Mouse (Mus musculus): Measurements from ENCODE around the gene Sept1.

The Sept1 gene

DNA sequence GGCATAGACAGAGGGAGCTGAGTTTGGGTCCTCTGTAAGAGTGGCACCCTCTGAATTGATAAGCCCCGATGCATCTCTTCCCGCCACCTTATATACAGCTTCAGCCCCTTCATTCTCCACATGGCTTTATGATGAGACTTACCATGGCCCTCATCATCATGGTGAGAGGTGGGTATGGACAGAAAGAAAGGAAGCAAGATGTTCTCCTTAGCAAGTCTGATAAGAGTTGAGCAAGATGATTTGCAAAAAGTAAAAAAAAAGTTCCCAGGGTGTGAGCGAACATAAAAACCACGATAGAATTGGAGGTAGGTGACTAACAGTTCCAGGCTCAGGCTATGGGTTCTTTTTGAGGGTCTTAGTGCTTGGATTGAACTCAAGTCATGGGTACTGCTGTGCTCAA lies 14.3 kb downstream of the Sept1 start:
- in situ Hi-C loops (cut with MboI, MseI): loop anchor here (5.0 to 25.0 kb wide), 2 partner anchors 74 to 1019 kb away; partner anchors contain the start of genes 9130023H24Rik, Armc5 and Tgfb1i1

DNA sequence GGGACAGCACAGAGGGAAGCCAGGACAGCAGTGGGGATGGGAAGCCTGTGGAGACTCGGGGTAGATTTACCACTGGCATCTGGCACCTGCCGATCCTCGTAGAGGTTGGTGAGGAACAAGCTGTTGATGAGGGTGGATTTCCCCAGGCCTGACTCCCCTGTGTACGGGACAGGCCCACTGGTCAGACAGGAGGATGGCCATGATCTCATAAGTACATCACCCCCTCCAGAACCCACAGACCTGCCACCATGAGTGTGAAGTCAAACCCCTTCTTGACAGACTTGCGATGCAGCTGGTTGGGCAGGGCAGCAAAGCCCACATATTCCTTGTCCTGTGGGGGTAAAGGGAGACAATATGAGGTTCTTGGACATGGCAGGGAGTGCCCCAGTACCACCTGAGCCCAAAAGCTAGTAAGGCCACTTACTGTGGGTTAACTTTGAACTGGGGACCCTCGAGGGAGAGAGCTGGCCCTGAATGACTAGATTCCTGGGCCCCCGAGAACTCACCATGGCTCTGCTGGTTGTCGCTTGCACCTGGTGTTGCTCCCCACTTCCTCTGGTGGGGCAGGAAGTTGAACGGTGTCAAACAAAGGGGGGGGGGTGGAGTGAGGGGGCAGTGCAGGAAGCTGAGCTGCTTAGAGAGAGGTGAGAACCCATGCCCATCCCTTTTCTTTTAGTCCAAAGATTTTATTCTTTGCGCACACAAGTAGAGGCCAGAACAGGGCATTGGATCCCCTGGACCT lies 14.9 kb downstream of the Sept1 start:
- in situ Hi-C loops (cut with MboI, MseI): loop anchor here (5.0 to 25.0 kb wide), 2 partner anchors 74 to 1019 kb away; partner anchors contain the start of genes 9130023H24Rik, Armc5 and Tgfb1i1

DNA sequence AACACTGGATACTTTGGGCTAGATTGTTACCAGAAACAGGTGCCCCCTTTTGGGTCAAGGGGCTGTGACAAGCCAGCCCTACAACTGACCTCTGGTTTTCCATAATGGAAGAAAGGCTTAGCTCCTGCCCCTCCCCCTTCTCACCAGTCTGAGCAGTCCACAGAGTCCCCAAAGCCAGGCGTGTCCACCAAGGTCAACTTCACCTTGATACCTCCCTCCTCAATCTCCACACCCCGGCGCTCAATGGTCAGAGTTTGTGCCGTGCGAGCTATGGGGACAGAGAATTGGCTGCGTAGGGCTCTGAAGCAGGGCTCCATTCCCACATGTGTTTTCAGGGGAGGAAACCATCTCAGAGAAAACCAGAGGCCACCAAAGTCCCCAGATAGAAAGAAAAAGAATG lies 15.5 kb downstream of the Sept1 start:
- in situ Hi-C loops (cut with MboI, MseI): loop anchor here (5.0 to 25.0 kb wide), 2 partner anchors 75 to 1020 kb away; partner anchors contain the start of genes 9130023H24Rik, Armc5 and Tgfb1i1

DNA sequence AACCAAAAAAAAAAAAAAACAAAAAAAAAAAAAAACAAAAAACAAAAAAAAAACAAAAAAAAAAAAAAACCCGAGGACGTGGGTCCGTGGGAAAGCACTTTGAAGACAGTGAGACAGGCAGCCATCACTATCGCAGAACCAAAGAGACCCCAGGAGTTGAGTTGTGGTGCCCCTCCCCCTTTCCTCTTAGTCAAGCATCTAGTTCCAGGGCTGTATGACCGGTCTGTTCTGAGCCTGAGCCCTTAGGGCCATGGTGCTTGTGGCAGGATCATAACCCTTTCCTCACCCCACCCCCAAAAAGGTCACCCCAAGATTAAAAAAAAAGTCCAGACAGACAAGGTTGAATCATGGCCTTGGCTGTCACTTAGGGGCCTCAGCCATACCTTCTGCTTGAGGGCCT lies 16.6 kb downstream of the Sept1 start:
- in situ Hi-C loops (cut with MboI, MseI): loop anchor here (5.0 to 25.0 kb wide), 2 partner anchors 76 to 1021 kb away; partner anchors contain the start of genes 9130023H24Rik, Armc5 and Tgfb1i1

DNA sequence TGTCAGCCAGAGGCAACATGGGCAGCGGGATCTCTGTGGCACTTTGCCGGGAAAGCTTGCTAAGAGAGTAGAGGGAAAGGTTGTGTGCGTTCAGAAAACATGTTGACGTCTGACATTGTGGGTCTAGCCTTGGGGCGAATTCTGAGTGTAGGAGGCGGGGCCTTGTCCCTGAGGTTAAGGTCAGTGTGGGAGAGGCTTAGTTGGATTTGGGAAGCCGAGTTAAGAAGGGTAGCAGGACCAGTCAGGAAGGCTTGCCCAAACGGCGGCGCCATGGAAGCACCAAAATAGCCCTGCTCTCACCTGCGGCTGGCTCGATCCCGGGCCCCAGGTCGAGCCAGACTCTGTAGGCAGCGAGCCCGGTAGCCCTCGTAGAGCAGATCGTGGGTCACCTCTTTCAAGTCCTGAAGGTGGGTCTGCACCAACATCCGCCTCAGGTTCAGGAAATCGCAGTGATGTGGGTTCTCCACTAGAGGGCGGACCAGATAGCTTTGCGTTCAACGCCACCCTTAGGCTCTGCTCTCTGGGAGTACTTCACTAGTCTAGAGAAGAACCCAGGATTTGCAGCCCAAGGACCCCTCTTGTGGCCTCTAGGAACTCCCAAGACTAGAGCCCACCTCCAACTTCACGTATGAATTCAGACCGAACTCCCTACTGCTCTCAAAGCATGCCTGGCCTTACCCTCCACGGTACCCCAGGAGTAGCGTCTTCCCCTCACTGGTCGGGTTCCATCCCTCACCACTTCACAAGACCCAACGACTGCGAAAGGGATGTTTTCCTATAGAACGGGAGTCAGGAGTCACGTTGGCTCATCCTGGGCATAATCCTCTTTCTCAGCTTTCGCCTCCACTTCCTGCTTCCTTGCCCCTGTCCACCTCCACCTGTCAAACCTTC lies 17.7 kb downstream of the Sept1 start:
- in situ Hi-C loops (cut with MboI, MseI): loop anchor here (5.0 to 25.0 kb wide), 2 partner anchors 77 to 1022 kb away; partner anchors contain the start of genes 9130023H24Rik, Armc5 and Tgfb1i1

DNA sequence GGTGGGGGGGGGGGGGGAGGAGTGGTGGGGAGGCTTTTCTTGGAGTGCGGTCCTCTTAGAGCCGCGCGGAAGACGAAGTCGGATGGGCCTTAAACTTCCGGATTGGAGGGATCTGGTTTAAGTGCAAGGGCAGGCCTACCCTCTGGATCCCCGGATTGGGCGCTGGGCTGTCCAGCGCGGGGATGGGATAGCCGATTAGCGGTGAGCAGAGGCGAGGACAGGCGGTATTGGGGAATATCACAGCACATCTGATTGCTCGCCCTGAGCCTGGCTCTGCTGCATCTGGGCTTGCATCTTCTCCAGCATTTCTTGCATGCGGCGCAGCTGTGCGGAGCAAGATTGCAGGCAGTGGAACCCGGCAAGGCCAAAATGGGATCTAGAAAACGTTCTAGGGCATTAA lies 18.4 kb downstream of the Sept1 start:
- in situ Hi-C loops (cut with MboI, MseI): loop anchor here (25.0 kb wide), 1 partner anchor 1023 kb away; the partner anchor contains the start of genes 9130023H24Rik, Armc5 and Tgfb1i1

DNA sequence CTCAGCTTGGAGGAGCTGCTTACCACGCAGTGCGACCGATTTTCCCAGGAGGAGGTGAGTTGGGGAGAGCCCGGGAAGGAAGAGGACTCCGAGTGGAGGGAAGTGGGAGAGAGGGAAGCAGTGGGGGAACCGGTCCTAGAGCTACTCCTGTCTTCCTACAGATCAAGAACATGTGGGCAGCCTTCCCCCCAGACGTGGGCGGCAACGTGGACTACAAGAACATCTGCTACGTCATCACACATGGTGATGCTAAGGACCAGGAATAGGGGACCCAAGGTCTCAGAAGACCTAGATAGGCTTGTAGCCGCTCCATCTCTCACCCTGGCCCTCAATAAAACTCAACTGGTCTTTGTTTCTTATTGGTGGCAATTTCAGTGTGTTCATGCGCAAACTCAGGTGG lies 19.0 kb downstream of the Sept1 start:
- in situ Hi-C loops (cut with MboI, MseI): loop anchor here (25.0 kb wide), 1 partner anchor 1023 kb away; the partner anchor contains the start of genes 9130023H24Rik, Armc5 and Tgfb1i1

DNA sequence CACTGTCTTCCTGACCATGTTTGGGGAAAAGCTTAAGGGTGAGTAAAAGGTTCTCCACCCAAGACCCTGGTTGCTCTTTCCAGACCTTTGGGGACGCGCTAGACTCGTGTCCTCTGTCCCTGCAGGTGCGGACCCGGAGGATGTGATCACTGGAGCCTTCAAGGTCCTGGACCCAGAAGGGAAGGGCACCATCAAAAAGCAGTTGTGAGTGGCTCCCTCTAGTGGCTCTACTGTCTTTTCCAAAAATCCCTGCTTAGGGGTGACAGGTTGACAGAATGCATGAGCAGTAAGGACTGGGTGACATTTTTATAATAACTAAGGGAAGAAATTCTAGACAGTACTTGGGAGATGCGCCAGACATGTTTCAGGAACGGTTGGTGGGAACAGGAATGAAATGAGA lies 19.4 kb downstream of the Sept1 start:
- in situ Hi-C loops (cut with MboI, MseI): loop anchor here (25.0 kb wide), 1 partner anchor 1024 kb away; the partner anchor contains the start of genes 9130023H24Rik, Armc5 and Tgfb1i1

DNA sequence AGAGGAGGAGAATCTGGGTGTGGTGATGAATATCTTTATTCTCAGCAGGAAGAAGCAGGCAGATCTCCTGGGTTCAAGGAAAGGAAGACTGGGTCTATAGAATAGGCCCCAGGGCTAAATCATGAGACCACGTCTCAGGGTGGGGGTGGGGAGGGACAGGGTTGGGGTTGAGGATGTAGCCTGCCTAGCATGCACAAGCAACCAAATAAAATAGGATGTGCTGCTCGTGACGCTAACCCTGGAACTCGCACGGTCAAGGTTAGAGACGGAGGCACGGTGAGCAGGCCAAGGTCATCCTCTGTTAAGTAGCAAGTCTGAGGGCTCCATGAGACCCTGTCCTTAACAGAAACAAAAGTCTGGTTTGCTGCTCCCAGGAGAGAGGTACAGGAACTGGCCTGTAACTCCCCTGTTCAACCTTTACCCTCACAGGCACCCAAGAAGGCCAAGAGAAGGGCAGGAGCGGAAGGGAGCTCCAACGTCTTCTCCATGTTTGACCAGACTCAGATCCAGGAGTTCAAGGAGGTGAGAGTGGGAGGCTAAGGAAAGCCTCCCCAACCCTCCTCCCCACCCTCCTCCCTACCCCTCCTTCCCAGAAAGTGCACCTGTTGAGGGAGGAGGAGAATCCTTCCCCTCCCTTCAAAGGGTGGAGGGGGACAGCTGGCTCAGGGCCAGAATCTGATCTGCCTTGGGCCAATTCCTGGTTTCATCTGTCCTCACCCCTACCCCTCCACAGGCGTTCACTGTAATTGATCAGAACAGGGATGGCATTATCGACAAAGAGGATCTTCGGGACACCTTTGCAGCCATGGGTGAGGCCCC lies 20.3 kb downstream of the Sept1 start:
- in situ Hi-C loops (cut with MboI, MseI): loop anchor here (25.0 kb wide), 1 partner anchor 1025 kb away; the partner anchor contains the start of genes 9130023H24Rik, Armc5 and Tgfb1i1

DNA sequence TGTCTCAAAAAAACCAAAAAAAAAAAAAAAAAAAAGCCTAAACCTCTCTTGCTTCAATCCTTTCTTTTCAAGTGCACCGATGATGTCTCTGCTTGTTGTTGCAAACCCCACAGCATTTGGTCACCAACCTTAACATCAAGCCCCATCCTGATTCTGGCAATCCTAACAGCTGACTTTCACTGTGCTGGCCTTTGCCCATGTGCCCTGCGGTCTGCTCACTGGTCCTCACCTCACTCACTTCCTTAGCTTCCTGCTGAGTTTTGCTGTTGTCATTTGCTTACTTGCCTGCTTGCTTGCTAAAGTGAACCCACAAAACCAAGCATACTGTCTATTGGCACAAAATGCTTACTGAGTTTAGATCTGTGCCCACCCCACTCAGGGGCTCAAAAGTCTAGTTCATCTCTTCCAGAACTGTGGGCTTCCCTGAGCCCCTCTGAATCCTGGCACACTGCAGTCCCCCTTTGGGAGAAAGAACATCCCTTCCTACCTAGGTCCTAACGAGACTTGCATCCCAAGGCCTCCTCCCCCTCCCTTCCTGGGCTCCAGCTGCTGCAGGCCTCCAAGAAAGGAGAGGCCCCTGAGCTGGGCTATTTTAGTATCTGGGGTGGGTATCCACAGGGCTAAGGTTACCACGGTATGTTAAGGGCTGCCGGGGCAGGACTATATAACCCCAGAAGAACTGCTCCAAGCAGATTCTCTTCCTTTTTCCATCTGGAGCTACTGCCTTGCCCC lies 21.8 kb downstream of the Sept1 start:
- in situ Hi-C loops (cut with MboI, MseI): loop anchor here (25.0 kb wide), 1 partner anchor 1026 kb away; the partner anchor contains the start of genes 9130023H24Rik, Armc5 and Tgfb1i1

DNA sequence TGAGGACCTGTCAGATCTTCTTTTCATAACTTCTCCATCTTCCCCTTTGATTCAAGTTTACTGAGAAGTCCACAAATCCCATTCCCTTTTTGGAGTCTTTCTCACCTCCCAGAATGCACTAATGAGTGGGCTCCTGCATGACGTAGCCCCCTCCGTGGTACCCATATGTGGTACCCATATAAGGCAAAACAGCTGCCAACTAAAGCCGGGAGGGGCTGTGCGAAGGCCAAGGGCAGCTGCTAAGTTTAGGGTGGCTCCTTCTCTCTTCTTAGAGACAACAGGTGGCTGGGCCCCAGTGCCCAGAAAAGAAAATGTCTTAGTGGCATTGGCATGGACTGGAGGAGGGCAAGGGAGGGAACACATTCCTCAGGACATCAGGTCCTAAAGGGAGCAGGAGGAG lies 22.7 kb downstream of the Sept1 start:
- in situ Hi-C loops (cut with MboI, MseI): loop anchor here (25.0 kb wide), 1 partner anchor 1027 kb away; the partner anchor contains the start of genes 9130023H24Rik, Armc5 and Tgfb1i1

DNA sequence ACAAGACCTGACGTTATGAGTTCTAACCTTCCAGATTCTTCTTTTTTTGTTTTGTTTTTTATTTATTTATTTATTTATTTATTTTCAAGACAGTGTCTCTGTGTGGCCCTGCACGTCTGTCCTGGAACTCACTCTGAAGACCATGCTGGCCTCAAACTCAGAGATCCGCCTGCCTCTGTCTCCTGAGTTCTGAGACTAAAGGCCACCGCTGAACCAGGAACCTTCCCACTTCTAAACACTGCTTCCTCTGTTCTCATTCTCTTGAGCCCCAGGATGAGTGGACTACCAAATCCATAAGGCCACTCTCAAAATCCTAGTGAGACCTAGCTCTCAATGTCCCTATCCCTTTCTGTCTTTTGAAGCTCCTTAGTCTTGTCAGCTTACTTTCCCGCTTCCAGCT lies 23.1 kb downstream of the Sept1 start:
- in situ Hi-C loops (cut with MboI, MseI): loop anchor here (25.0 kb wide), 1 partner anchor 1027 kb away; the partner anchor contains the start of genes 9130023H24Rik, Armc5 and Tgfb1i1

DNA sequence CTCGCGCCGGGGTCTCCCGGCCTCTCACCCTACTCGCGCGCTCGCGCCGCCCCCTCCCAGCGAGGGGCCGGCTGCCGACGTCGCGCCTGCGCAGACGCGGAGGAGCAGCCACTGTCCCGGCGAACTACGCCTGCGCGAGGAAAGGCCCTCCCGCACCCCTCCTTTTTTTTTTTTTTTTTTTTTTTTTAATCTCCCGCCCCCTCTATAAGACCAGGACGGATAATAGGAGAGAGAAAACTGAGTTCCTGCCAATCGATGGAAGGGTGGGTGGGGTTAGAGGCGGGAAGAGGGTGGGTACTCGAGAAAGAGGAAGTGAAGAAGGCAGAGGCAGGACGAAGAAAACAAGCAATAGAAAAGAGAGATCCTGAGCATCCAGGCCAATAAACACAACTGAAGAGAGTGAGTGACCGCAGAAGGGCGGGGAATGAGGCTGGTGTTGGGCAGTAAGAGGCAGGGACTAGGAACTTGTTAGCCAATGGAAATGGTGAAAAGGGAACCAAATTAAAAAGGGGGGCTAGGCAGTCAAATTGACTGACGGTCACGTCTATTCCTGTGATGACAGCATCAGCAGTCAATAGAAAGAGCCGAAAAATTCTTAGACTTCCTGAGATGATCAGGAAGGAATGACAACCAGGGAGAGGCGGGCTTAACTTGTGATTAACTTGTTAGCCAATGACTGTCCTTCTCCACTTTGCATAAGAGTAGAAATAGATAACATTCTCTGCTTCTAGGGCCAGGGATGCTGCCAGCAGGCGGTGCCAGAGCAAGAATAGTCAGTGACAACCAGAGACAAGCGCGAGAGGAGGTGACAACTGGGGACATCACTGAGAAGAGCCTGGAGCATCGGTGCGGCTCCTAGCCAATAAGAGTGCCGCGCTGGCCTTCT lies 24.1 kb downstream of the Sept1 start, which contains the start of gene Mylpf:
Gene Mylpf (plus strand): TSS at position 338 of the 886 bp plus-strand sequence.
- in situ Hi-C loops (cut with MboI, MseI): loop anchor here (25.0 kb wide), 1 partner anchor 1029 kb away; the partner anchor contains the start of genes 9130023H24Rik, Armc5 and Tgfb1i1

DNA sequence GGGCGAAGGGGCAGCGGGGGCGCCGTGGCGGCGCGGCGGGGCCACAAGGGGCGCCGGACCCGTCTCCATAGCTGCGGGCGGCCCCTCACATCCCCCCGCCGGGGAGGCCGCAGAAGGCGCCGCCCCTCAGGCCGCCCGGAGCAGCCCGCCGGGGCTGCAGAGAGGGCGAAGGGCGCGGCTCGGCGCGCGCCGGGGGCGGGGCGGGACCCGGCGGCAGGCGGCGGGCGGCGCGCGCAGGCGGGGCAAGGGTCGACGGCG lies 24.7 kb downstream of the Sept1 start, which contains the start of gene Tbc1d10b:
Gene Tbc1d10b (minus strand): TSS at position 174 of the 258 bp plus-strand sequence.
- in situ Hi-C loops (cut with MboI, MseI): loop anchor here (25.0 kb wide), 1 partner anchor 1029 kb away; the partner anchor contains the start of genes 9130023H24Rik, Armc5 and Tgfb1i1

DNA sequence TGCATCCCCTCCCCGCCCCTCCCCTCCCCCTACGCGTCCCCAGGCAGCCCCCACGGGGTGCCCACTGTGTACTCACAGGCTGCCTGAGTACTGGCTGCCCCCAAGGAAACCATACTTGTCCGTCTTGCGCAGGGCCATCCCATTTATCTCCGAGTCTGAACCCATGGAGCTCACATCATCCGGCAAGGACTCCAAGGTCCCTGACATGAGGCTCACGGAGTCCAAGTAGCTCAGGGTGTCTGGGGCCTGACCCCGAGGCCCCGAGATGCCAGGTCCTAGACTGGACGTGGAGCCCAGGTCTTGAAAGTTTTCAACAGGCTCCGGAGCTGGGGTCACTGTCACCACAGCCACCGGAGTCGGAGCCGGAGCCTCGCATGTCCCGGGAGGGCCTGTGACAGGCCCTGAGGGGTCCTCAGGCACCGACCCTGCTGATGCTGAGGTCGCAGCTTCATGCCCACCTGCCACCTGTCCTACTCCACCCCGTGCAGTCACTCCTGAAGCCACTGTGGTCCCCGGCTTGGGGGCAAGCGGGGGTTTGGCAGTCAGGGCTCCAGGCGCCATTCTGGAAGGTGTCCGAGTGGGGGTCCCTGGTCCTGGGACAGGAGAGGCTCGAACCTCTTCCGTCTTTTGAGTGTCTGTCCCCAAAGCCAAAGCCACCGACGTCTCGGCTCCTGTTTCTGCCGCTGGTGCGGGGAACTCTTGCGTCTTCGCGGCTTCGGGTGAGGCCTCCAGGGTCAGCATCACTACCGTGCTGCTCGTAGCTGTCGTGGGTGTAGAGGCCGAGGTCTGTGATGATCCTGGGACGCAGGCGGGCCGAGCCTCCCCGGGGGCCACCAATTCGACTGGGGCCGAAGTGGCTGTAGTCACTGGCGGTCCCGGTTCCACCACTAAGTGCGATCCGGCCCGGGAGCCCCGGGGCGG lies 25.3 kb downstream of the Sept1 start:
- in situ Hi-C loops (cut with MboI, MseI): loop anchor here (25.0 kb wide), 1 partner anchor 1030 kb away; the partner anchor contains the start of genes 9130023H24Rik, Armc5 and Tgfb1i1

DNA sequence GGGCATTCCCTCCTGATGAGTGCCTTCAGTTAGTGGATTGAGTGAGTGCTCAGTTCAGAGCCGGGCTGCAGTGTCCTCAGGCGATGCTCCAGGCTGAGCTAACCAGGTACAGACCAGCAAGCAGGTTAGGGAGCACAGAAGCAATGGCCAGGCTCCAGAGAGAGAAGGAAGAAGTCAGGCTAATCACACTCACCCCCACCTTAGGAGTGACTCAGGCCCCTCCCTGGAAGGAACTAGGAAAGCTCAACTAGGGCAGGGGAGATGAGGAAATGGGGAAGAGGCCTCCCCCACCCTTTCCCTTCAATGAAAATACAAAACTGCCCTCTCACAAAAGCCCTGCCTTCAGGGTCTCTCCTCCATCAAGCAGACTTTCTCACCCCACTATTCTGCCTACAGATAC lies 26.3 kb downstream of the Sept1 start:
- in situ Hi-C loops (cut with MboI, MseI): loop anchor here (25.0 kb wide), 1 partner anchor 1031 kb away; the partner anchor contains the start of genes 9130023H24Rik, Armc5 and Tgfb1i1

DNA sequence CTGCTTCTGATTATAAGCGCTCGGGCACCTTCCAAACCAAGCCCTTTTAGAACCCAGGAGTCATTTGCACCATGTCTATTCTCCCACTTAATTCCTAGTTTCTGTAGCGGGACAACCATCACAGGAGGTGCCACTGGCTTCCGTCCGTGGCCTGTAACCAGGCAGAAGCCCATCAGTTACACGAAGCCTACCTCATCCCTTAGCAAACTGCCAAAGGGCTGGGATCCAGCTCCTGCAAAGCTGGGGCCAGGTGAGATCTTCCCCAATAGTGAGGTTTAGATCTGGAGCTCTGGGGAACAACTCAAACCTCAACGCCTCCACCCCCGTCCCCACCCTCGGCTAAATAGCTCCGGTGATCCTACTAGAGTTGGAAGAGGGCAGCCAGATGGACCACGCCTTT lies 36.4 kb downstream of the Sept1 start:
- in situ Hi-C loops (cut with MboI, MseI): loop anchor here (5.0 to 25.0 kb wide), 3 partner anchors 59 to 1191 kb away; partner anchors contain the start of gene Spn

Measured in T-helper 1 cell (primary cell).